Mouse (Mus musculus) embryonic facial prominence, embryonic 11.5 days (tissue): ENCODE data around the gene Magoh. TPM values are rescaled to one million over a fixed set of nuclear protein-coding genes. Genes with fewer than 3 reads are reported as not detected.
A peak's percentile ranks its signal among the peaks of the same experiment; 100 is the strongest.

ENCODE experiments used
- ATAC-seq: fragments of 200-750 bp; cut with Nextera tagmentation; replicated peaks from 2 replicates; pipeline ENCODE4 v1.8.0; 2017; ENCODE audit warnings: low read depth; ENCODE audit not compliant: insufficient number of reproducible peaks, low FRiP score, low TSS enrichment
- DNase-seq: peaks from one replicate; pipeline ENCODE4 v3.0.0-alpha.2; 2015; ENCODE audit warnings: low spot score
- H3K27ac ChIP-seq: fragments of 300-500 bp; sonication (generic); replicated peaks from 2 replicates; pipeline ENCODE4 v1.5.1; 2014; ENCODE audit warnings: mild to moderate bottlenecking, low read depth, low read length, control low read depth
- H3K27me3 ChIP-seq: fragments of 300-500 bp; sonication (generic); 2 replicates; pipeline ENCODE4 v1.6.1; 2014; ENCODE audit warnings: mild to moderate bottlenecking, low read length, moderate library complexity, mixed read lengths; ENCODE audit not compliant: control insufficient read depth, insufficient read depth
- H3K36me3 ChIP-seq: fragments of 300-500 bp; sonication (generic); replicated peaks from 2 replicates; pipeline ENCODE4 v1.6.1; 2014; ENCODE audit warnings: low read depth, mild to moderate bottlenecking, low read length, moderate library complexity, mixed read lengths; ENCODE audit not compliant: control insufficient read depth, insufficient read depth
- H3K4me1 ChIP-seq: fragments of 300-500 bp; sonication (generic); 2 replicates; pipeline ENCODE4 v1.6.1; 2014; ENCODE audit warnings: low read length, mixed read lengths; ENCODE audit not compliant: control insufficient read depth, insufficient read depth
- H3K4me2 ChIP-seq: fragments of 300-500 bp; sonication (generic); 2 replicates; pipeline ENCODE4 v1.6.1; 2014; ENCODE audit warnings: low read depth, mild to moderate bottlenecking, control low read depth, low read length, moderate library complexity
- H3K4me3 ChIP-seq: fragments of 300-500 bp; sonication (generic); 2 replicates; pipeline ENCODE4 v1.5.1; 2014; ENCODE audit warnings: low read depth, low read length, control low read depth
- H3K9ac ChIP-seq: fragments of 300-500 bp; sonication (generic); replicated peaks from 2 replicates; pipeline ENCODE4 v1.6.1; 2014; ENCODE audit warnings: mild to moderate bottlenecking, control low read depth, low read length
- H3K9me3 ChIP-seq: fragments of 300-500 bp; sonication (generic); replicated peaks from 2 replicates; pipeline ENCODE4 v1.6.1; 2016; ENCODE audit warnings: mild to moderate bottlenecking, low read length, inconsistent platforms, mixed read lengths; ENCODE audit not compliant: control insufficient read depth
- WGBS: fragments of 180-500 bp; shearing (Covaris S2); extraction: QIAGEN DNeasy Blood & Tissue Kit; methylation state at CpG from one replicate; pipeline ENCODE4 v1.1.7; 2014; 5-methylcytosine and 5-hydroxymethylcytosine counted together
- polyA plus RNA-seq: library from polyadenylated mRNA; unstranded; fragments of >200 nt; fragmentation: Nextera tagmentation; extraction: Ambion mirVana; gene quantifications from 2 replicates; pipeline ENCODE4 v1.2.1, GENCODE M21; 2014

Gene Magoh
- polyA plus RNA-seq, 1 experiment from 2014 or later, result 292 TPM

DNA sequence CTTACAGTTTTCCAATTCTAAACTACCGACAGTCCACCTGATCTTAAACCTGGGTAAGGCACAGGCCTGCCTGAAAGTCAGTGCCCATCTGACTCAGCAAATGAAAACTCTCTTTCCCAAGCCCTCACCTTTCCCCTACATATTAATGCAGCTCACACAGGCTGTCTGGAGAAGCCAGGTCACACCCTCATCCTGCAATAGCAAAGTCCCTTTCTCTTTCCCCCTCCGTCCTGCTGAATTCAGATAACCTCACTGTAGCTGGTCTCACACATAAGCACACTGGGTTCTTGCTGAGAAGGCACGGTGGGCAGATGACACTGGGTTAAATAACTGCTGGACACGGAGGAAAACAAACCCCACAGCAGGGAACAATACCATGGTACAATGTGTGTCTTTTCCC is 42.4 kb downstream of the Magoh start:
- ATAC-seq (no peak), DNase-seq (no peak)
- Histone ChIP-seq H3K36me3 (no peaks in the 10 kb centered on the region), H3K9me3 (no peaks in the 10 kb centered on the region), H3K9ac (no peak overlapping the region), H3K27me3 (no peaks in the 10 kb centered on the region), H3K4me1 (no peaks in the 10 kb centered on the region), H3K4me2 (no peak overlapping the region), H3K27ac (no peak overlapping the region), H3K4me3 (no peak overlapping the region)
- 64% methylated on average over 4 of the region's 4 CpGs for WGBS

DNA sequence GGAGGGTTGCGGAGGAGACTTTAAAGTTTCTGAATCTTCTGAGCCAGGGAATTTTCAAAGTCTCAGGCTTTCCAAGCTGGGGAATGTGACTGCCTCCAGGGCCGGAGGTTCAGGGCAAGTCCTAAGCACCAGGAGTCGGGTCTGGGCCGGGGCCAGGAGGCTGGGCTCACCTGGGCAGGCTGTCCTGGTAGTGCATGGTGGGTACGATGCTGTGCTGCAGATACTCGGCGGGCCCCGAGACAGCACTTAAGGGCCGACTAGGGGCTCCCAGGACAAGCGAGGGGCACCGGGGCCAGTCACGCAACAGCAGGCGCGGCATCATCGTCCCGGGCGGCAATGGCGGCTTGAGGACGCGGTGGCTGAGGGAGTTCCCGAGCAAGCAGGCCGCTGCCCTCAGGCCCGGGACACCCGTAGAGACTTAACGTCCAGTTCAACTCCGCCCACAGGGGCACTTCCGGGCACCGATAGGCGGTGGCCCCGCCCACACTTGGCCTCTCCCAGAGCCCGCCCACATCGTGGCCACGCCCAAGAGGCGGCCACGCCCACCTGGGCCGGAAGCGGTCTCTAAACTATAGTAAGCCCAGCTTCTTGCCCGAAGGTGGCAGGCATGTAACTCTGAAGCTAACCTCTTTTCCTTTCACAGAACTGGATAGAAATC is 43.7 kb downstream of the Magoh start, which contains the start of gene Cpt2:
Cpt2 (minus strand) TSS at position 466 of the 658 bp plus-strand sequence.
- H3K9me3 ChIP-seq, result no peaks in the 10 kb centered on the region
- H3K27ac ChIP-seq, result peak within 1 kb of the TSS; percentile 59; the same call in 1 of the 2 replicates
- DNase-seq (peak; percentile 97), ATAC-seq (peak; percentile 90)
- no peaks in the 10 kb centered on the region for H3K27me3 ChIP-seq
- H3K4me2 ChIP-seq, result peak within 1 kb of the TSS; percentile 87
- peak within 1 kb of the TSS; percentile 89 for H3K9ac ChIP-seq
- H3K4me1 ChIP-seq, result no peaks in the 10 kb centered on the region
- 2% methylated on average over 35 of the region's 38 CpGs for WGBS
- H3K4me3 ChIP-seq, result peak within 1 kb of the TSS; percentile 79
- H3K36me3 ChIP-seq, result no peaks in the 10 kb centered on the region

DNA sequence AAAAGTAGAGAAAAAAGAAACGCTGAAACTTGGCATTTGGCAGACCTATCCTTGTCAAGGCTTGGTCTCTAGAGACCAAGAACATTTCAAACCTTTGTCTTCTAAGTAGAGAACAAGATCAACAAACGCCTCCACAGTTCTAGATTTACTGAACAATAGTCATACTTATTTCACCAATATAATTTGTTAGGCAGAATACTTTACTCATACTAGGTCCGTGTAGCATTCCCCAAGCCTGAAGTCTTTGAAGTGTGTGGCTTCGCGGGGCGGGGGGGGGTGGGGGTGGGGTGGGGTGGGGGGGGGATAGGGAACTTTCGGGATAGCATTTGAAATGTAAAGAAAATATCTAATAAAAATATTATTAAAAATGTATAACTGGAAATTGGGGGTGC is 44.2 kb downstream of the Magoh start:
- H3K9ac ChIP-seq, result peak overlapping the region; percentile 89; the same call in 1 of the 2 replicates
- peak overlapping the region; percentile 87 for H3K4me2 ChIP-seq
- peak overlapping the region; percentile 79 for H3K4me3 ChIP-seq
- WGBS, result 45% methylated on average over 7 of the region's 7 CpGs
- no peak overlapping the region for H3K27ac ChIP-seq
- H3K36me3 ChIP-seq, result no peaks in the 10 kb centered on the region
- no peaks in the 10 kb centered on the region for H3K4me1 ChIP-seq
- H3K9me3 ChIP-seq, result no peaks in the 10 kb centered on the region
- ATAC-seq (peak; percentile 58), DNase-seq (no peak)
- no peaks in the 10 kb centered on the region for H3K27me3 ChIP-seq

DNA sequence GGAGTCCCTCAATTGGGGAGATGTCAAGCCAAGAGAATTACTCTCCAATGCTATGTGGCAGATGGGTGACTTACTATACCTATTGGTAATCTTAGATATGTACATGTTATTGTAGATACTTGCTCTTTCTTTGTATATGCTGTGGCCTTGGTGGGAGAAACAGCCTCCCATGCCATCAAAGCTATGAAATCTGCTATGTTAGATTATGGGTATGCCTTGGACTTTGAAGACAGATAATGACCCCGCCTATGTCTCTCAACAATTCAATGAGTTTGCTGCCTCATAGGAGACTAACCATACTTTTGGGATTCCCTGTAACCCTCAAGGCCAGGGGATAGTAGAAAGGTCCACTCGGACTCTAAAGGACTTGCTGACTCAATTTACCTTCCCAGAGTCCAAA is 48.7 kb downstream of the Magoh start:
- Histone ChIP-seq H3K9me3 (no peaks in the 10 kb centered on the region), H3K27me3 (no peaks in the 10 kb centered on the region), H3K9ac (no peak overlapping the region), H3K4me1 (no peaks in the 10 kb centered on the region), H3K4me2 (no peak overlapping the region), H3K36me3 (no peaks in the 10 kb centered on the region), H3K4me3 (no peak overlapping the region), H3K27ac (no peak overlapping the region)
- 76% methylated on average over 2 of the region's 2 CpGs for WGBS
- DNase-seq, result no peak
- ATAC-seq, result no peak

GRCm38 (mm10) chr4:107928726-107929125 is 49.2 kb downstream of the Magoh start:
- ATAC-seq (no peak), DNase-seq (no peak)
- no peak overlapping the region for H3K4me2 ChIP-seq
- no peak overlapping the region for H3K4me3 ChIP-seq
- H3K27ac ChIP-seq, result no peak overlapping the region
- H3K27me3 ChIP-seq, result no peaks in the 10 kb centered on the region
- H3K36me3 ChIP-seq, result no peaks in the 10 kb centered on the region
- no peaks in the 10 kb centered on the region for H3K4me1 ChIP-seq
- no peaks in the 10 kb centered on the region for H3K9me3 ChIP-seq
- WGBS, result 77% methylated on average over 2 of the region's 2 CpGs
- H3K9ac ChIP-seq, result no peak overlapping the region

DNA sequence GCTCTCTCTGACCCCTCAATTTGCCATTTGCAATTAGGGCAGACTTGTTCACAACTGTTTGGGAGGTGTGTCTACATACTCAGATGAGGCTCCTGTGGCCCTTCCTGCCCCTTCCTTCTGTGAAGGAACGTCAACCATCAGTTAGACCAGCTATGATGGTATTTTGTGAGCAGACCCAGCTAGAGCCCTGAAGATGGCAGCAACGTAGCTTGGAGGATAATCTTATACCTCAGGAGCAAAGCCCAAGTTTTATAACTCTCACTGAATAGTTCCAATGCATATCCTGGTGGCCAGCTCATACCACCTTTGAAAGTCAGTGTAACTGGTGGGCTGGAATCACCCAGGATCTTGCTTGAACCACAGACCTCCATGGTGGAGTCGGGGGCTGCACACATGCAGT is 51.9 kb downstream of the Magoh start:
- Histone ChIP-seq H3K27me3 (no peaks in the 10 kb centered on the region), H3K4me1 (no peaks in the 10 kb centered on the region), H3K9me3 (no peaks in the 10 kb centered on the region), H3K36me3 (no peaks in the 10 kb centered on the region), H3K4me2 (no peak overlapping the region), H3K27ac (no peak overlapping the region), H3K9ac (no peak overlapping the region), H3K4me3 (no peak overlapping the region)
- DNase-seq, result no peak
- WGBS, result 74% methylated on average over 3 of the region's 3 CpGs
- no peak for ATAC-seq

- no peaks in the 10 kb centered on the region for H3K4me1 ChIP-seq
- no peak overlapping the region for H3K4me2 ChIP-seq
- H3K27ac ChIP-seq, result no peak overlapping the region
- no peak for ATAC-seq
- WGBS, result 78% methylated on average over 8 of the region's 8 CpGs
- H3K9me3 ChIP-seq, result no peaks in the 10 kb centered on the region
- no peak overlapping the region for H3K9ac ChIP-seq
- H3K27me3 ChIP-seq, result no peaks in the 10 kb centered on the region
- DNase-seq, result no peak
- no peaks in the 10 kb centered on the region for H3K36me3 ChIP-seq
- no peak overlapping the region for H3K4me3 ChIP-seq
Measured at GRCm38 (mm10) chr4:107933239-107933638, 53.7 kb downstream of the Magoh start.

DNA sequence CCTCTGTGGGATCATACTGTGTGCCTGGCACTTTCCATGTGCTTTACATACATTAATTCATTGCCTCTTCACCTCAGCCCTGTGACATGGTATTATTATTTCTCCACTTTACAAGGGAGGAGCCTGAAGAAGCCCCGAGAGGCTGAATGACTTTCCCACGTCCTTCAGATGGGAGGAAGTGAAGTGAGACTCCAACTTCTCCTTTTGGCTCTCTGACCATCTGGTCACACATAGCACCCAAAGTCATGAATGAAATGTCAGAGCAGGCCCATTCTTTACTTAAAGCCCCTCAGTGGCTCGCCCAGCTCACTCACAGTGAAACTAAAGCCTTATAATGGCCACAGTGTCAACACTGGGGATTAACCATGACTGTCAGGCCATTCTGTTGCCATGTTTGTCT is 55.7 kb downstream of the Magoh start:
- Histone ChIP-seq H3K36me3 (no peaks in the 10 kb centered on the region), H3K4me3 (no peak overlapping the region), H3K4me1 (no peaks in the 10 kb centered on the region), H3K27ac (no peak overlapping the region), H3K9ac (no peak overlapping the region), H3K4me2 (no peak overlapping the region), H3K27me3 (no peaks in the 10 kb centered on the region), H3K9me3 (no peaks in the 10 kb centered on the region)
- no peak for DNase-seq
- 70% methylated on average over 3 of the region's 3 CpGs for WGBS
- no peak for ATAC-seq
